Mouse (Mus musculus) limb, embryonic 15.5 days (tissue): ENCODE data around the gene Treh. TPM values are rescaled to one million over a fixed set of nuclear protein-coding genes. Genes with fewer than 3 reads are reported as not detected.
"Not testable (repeated sequence)": the region's sequence is repeated elsewhere in the genome, so short reads cannot be mapped to it uniquely, and the experiment has no call there.

ENCODE experiments used
- ATAC-seq: fragments of 200-750 bp; cut with Nextera tagmentation; 2 replicates; pipeline ENCODE4 v1.8.0; 2017; ENCODE audit warnings: low read depth, moderate TSS enrichment; ENCODE audit not compliant: insufficient number of reproducible peaks, low FRiP score, low TSS enrichment
- H3K27ac ChIP-seq: fragments of 300-500 bp; sonication (generic); 2 replicates; pipeline ENCODE4 v1.5.1; 2015; ENCODE audit warnings: moderate library complexity, mild to moderate bottlenecking, inconsistent platforms
- H3K27me3 ChIP-seq: fragments of 300-500 bp; sonication (generic); 2 replicates; pipeline ENCODE4 v1.6.1; 2015; ENCODE audit warnings: inconsistent platforms
- H3K36me3 ChIP-seq: fragments of 300-500 bp; sonication (generic); 2 replicates; pipeline ENCODE4 v1.6.1; 2015; ENCODE audit warnings: inconsistent platforms
- H3K4me1 ChIP-seq: fragments of 300-500 bp; sonication (generic); 2 replicates; pipeline ENCODE4 v1.6.1; 2015; ENCODE audit warnings: inconsistent platforms
- H3K4me2 ChIP-seq: fragments of 300-500 bp; sonication (generic); 2 replicates; pipeline ENCODE4 v1.6.1; 2015; ENCODE audit warnings: mild to moderate bottlenecking, inconsistent platforms
- H3K4me3 ChIP-seq: fragments of 300-500 bp; sonication (generic); 2 replicates; pipeline ENCODE4 v1.5.1; 2015; ENCODE audit warnings: mild to moderate bottlenecking, inconsistent platforms
- H3K9ac ChIP-seq: fragments of 300-500 bp; sonication (generic); 2 replicates; pipeline ENCODE4 v1.6.1; 2015; ENCODE audit warnings: inconsistent platforms
- H3K9me3 ChIP-seq: fragments of 300-500 bp; sonication (generic); 2 replicates; pipeline ENCODE4 v1.6.1; 2016; ENCODE audit warnings: inconsistent platforms
- WGBS: fragments of 180-500 bp; shearing (Covaris S2); methylation state at CpG from one replicate; pipeline ENCODE4 v1.1.7; 2015; 5-methylcytosine and 5-hydroxymethylcytosine counted together
- polyA plus RNA-seq: library from polyadenylated mRNA; unstranded; fragments of >200 nt; fragmentation: Nextera tagmentation; extraction: Ambion mirVana; gene quantifications from 2 replicates; pipeline ENCODE4 v1.2.1, GENCODE M21; 2015

Gene Treh
- not detected in 2 replicates for polyA plus RNA-seq

DNA sequence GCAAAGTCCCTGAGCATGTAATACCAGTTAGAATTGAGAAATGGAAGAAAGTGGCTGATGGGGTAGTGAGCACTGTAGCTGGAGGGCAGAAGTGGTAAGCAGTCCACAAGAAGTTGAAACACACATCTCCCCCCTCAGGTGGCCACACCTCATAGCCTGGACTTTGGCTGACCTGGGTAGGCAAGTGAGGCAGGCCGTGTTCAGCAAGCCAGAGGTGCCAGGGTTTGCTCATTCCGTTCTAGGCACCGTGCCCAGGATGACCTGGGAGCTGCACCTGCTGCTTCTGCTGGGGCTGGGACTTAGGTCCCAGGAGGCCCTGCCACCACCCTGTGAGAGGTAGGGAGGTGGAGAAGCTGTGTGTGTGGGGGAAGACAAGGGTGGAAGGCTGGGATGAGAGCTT is at the start of gene Treh:
TSS of gene Treh (plus strand) at position 229 of the 400 bp plus-strand sequence.
- ATAC-seq = no peak
- H3K27ac ChIP-seq = no peak within 1 kb of the TSS
- no peaks in the 10 kb centered on the region for H3K27me3 ChIP-seq
- no peaks in the 10 kb centered on the region for H3K36me3 ChIP-seq
- no peaks in the 10 kb centered on the region for H3K4me1 ChIP-seq
- no peak within 1 kb of the TSS for H3K9ac ChIP-seq
- 72% methylated on average over 3 of the region's 3 CpGs for WGBS
- no peaks in the 10 kb centered on the region for H3K9me3 ChIP-seq
- H3K4me3 ChIP-seq = no peak within 1 kb of the TSS
- no peak within 1 kb of the TSS for H3K4me2 ChIP-seq

DNA sequence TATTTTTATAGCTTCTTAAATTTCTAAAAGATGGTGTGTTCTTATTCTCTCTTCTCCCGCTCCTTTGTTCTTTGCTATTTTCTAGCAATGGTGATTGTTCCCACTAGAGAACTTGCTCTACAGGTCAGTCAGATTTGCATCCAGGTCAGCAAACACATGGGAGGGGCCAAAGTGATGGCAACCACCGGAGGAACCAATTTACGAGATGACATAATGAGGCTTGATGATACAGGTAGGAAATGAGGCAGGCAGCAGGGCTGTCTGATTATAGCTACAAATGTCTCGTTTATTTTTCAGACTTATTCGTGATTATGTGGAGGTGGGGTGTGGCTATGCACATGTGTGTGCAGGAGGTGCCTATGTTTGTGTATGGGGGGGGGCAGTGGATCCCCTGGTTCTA is 48.6 kb upstream of the Treh start:
- Histone ChIP-seq H3K4me3 (no peak overlapping the region), H3K9ac (no peak overlapping the region), H3K27me3 (no peaks in the 10 kb centered on the region), H3K27ac (no peak overlapping the region), H3K4me2 (no peak overlapping the region), H3K36me3 (peaks cover 69% of the 10 kb centered on the region), H3K4me1 (no peaks in the 10 kb centered on the region), H3K9me3 (no peaks in the 10 kb centered on the region)
- WGBS = 54% methylated on average over 5 of the region's 5 CpGs
- ATAC-seq = 0 out of 2 replicates have a peak, but pooled peaks have one; percentile 35

DNA sequence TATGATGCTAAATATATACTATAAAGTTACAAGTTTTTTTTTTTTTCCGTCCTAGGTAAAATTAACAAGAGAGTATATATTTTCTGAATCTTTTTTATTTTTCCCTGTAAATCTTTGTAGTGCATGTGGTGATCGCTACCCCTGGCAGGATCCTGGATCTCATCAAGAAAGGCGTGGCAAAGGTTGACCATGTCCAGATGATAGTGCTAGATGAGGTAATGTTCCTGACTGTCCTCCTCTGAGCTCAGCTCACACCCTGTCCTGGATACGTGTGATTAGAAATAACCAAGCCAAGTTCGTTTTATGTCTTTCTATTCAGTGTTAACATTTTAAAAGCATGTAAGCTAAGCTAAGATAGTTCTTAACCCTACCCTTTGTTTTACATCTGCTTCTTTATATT is 46.8 kb upstream of the Treh start:
- Histone ChIP-seq H3K4me1 (no peaks in the 10 kb centered on the region), H3K27ac (no peak overlapping the region), H3K4me3 (no peak overlapping the region), H3K9me3 (no peaks in the 10 kb centered on the region), H3K9ac (no peak overlapping the region), H3K36me3 (peaks cover 72% of the 10 kb centered on the region), H3K27me3 (no peaks in the 10 kb centered on the region), H3K4me2 (no peak overlapping the region)
- 72% methylated on average over 5 of the region's 5 CpGs for WGBS
- no peak for ATAC-seq

DNA sequence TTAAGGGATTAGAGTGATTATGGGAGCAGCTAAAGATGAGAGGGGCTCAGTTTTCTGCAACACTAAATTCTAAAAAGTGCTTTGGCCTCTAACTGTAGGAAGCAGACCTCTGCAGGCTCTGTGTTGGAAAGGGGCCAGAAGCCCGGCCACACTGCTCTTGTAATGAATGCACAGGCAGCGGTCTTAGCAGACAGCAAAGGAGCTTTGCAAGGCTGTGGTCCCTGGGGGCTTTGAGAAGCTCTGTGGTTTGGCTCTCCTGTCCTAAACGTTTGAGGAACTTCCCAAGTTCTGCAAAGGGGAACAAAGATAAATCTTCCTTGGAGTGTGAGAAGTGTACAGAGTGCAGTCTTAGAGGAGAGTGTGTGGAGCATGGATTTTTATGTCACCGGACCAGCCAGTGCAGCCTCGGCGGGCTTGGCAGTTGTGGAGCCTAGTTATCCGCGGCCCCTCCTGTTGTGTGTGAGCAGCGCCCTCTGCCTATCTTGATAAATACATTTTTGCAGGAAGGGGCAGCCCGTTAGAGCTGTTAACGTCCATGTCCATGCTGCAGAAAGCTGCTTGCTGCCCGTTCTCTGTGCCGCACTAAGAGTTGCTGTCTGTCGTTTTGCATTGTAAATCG is 35.4 kb upstream of the Treh start:
- H3K4me2 ChIP-seq = no peak overlapping the region
- no peak overlapping the region for H3K4me3 ChIP-seq
- ATAC-seq = peak; percentile 62; the same call in 1 of the 2 replicates
- H3K36me3 ChIP-seq = peaks cover 64% of the 10 kb centered on the region
- 68% methylated on average over 15 of the region's 15 CpGs for WGBS
- H3K9ac ChIP-seq = no peak overlapping the region
- no peaks in the 10 kb centered on the region for H3K27me3 ChIP-seq
- H3K9me3 ChIP-seq = no peaks in the 10 kb centered on the region
- peak overlapping the region; percentile 9; the same call in 1 of the 2 replicates for H3K27ac ChIP-seq
- H3K4me1 ChIP-seq = peaks cover 13% of the 10 kb centered on the region; the same call in 1 of the 2 replicates

DNA sequence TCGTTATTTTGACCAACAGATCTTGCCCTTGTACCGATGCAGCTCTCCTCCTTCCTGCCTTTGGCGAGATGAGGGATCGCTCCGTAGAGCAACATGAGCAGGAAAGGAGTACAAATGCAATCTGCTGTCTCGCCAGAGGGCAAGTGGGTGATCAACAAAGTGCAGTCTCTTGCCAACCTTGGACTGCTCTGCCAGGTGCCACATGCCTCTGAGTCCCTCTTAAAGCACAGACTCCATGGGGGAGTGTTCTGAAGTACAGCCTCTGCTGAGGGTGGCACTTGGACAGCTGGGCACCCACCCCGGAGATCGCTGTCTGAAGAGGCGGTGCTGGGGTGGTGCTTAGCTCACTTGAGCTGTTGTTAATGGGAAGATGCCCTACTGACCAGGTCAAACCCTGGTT is 34.3 kb upstream of the Treh start:
- 80% methylated on average over 9 of the region's 9 CpGs for WGBS
- H3K36me3 ChIP-seq = peaks cover 53% of the 10 kb centered on the region

DNA sequence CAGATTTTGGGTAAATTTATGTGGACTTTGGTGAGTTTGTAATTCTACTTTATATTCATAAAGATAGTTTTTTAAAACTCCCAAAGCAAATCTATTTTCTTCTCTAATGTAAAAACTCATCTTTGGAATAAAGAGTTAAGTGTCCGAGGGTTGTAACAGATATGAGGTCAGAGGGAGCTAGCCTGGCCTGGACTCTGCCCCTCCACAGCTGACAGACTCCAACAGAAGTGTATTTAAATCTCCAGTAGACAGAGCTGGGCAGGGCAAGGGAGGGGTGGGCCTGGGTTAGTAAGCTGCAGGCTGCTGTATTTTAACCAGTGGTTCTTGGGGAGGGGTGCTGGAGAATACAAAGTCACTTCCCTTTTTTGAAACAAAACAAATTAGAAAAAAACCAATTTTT is 33.0 kb upstream of the Treh start:
- not testable (repeated sequence) for H3K27me3 ChIP-seq, H3K4me3 ChIP-seq, H3K4me2 ChIP-seq, H3K27ac ChIP-seq, H3K9me3 ChIP-seq, ATAC-seq, H3K9ac ChIP-seq
- 51% methylated on average over 1 of the region's 1 CpGs for WGBS
- Histone ChIP-seq H3K4me1 (peaks cover 13% of the 10 kb centered on the region; the same call in 1 of the 2 replicates), H3K36me3 (peaks cover 41% of the 10 kb centered on the region)

More for the DNA sequence above, 34.3 kb upstream of the Treh start:
- H3K4me3 ChIP-seq, H3K4me2 ChIP-seq, H3K27me3 ChIP-seq, H3K9ac ChIP-seq, H3K9me3 ChIP-seq, ATAC-seq, H3K27ac ChIP-seq: not testable (repeated sequence)
- peaks cover 13% of the 10 kb centered on the region; the same call in 1 of the 2 replicates for H3K4me1 ChIP-seq

DNA sequence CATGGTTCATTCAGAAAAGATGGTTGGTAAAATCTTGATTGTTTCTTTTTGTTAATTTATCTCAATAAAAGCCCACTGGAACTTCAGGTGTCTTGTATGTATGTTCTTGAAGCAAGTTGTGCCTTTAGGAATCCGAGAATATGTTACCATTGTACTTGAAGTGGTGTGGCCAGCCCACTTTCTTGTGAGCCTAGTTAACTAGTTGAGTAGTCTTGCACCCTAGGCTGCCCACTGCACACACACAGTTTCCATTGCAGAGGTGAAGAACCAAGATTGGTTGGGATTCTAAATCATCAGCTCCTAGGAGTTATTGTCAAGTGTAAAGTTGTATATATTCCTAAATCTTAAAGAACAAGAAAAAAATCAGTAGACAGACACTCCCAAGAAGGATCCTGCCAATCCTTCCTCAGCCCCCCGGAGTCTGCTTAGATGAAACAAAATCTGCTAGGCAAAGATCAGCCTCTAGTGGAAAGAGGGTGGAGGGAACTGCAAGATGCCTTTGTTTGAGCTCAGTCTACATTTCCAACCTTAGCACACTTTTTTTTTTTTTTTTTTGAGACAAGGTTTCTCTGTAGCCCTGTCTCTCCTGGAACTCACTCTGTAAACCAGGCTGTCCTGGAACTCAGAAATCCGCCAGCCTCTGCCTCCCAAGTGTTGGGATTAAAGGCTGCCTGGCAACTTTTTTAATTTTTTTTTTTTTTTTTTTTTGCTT is 32.2 kb upstream of the Treh start:
- ATAC-seq = no peak

DNA sequence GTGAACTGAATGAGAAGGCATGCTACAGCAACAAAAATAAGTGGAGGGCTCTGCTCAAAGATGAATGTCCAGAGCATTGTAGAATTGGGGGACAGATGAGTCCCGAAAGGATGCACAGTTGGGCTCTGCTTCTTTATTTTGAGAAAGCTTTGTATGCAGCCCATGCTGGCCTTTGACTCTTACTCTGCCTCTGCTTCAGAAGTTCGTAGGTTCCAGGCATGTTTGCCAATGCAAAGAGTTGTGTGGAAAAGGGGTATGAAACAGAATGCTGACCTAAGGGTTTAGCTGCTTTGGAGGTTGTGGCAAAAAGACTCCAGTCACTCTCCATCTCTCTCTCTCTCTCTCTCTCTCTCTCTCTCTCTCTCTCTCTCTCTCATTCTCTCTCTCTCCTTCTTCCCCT is 31.4 kb upstream of the Treh start:
- Histone ChIP-seq H3K4me3 (no peak overlapping the region), H3K9me3 (no peaks in the 10 kb centered on the region), H3K27me3 (no peaks in the 10 kb centered on the region), H3K4me1 (peaks cover 13% of the 10 kb centered on the region; the same call in 1 of the 2 replicates), H3K27ac (no peak overlapping the region), H3K9ac (no peak overlapping the region), H3K36me3 (peaks cover 25% of the 10 kb centered on the region), H3K4me2 (no peak overlapping the region)
- 80% methylated on average over 2 of the region's 2 CpGs for WGBS
- ATAC-seq = no peak

More for the DNA sequence above, 32.2 kb upstream of the Treh start:
- no peak overlapping the region for H3K4me3 ChIP-seq
- WGBS = 87% methylated on average over 3 of the region's 3 CpGs
- no peaks in the 10 kb centered on the region for H3K27me3 ChIP-seq
- H3K36me3 ChIP-seq = peaks cover 33% of the 10 kb centered on the region
- no peak overlapping the region for H3K27ac ChIP-seq
- H3K4me1 ChIP-seq = peaks cover 13% of the 10 kb centered on the region; the same call in 1 of the 2 replicates
- no peaks in the 10 kb centered on the region for H3K9me3 ChIP-seq
- no peak overlapping the region for H3K9ac ChIP-seq
- H3K4me2 ChIP-seq = no peak overlapping the region

DNA sequence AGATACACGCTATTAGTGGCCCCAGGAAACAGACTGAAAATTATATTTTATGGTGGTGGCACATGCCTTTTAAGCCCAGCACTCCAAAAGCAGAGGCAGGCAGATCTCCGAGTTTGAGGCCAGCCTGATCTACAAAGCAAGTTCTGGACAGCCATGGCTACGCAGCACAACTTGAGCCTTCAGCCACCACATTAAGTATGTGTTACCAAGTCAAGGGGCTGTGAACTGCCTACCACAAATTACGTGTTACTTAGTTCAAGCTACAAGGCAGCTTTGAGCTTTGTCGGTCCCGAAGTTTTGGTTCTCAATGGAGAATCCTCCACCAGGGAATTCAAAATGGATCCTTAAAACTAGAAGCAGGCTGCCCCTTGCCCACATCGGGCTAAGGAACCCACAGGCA is 29.9 kb upstream of the Treh start:
- peaks cover 13% of the 10 kb centered on the region for H3K36me3 ChIP-seq
- no peak for ATAC-seq
- H3K4me3 ChIP-seq = no peak overlapping the region
- no peak overlapping the region for H3K9ac ChIP-seq
- H3K27ac ChIP-seq = no peak overlapping the region
- H3K9me3 ChIP-seq = no peaks in the 10 kb centered on the region
- H3K4me1 ChIP-seq = peaks cover 6% of the 10 kb centered on the region; the same call in 1 of the 2 replicates
- no peak overlapping the region for H3K4me2 ChIP-seq
- 92% methylated on average over 7 of the region's 7 CpGs for WGBS
- no peaks in the 10 kb centered on the region for H3K27me3 ChIP-seq

DNA sequence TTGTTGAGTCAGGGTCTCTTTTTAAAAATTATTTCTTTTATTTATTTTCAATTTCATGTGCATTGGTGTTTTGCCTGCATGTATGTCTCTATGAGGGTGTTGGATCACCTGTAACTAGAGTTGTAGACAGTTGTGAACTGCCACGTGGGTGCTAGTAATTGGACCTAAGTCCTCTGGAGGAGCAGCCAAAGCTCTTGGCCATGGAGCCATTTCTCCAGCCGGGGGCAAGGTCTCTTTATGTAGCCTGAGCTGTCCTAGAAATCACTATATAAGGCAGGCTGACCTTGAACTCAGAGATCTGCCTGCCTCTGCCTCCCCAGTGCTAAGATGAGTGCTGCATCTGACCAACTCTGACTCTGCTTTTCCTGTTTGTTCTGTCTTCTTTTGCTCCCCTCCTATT is 28.8 kb upstream of the Treh start:
- H3K4me1 ChIP-seq = no peaks in the 10 kb centered on the region
- H3K4me3 ChIP-seq = no peak overlapping the region
- 83% methylated on average over 2 of the region's 2 CpGs for WGBS
- no peaks in the 10 kb centered on the region for H3K27me3 ChIP-seq
- no peak overlapping the region for H3K27ac ChIP-seq
- H3K4me2 ChIP-seq = no peak overlapping the region
- no peak overlapping the region for H3K9ac ChIP-seq
- ATAC-seq = no peak
- no peaks in the 10 kb centered on the region for H3K9me3 ChIP-seq
- 0 out of 2 replicates have a peak, but pooled peaks cover 5% of the 10 kb centered on the region for H3K36me3 ChIP-seq

DNA sequence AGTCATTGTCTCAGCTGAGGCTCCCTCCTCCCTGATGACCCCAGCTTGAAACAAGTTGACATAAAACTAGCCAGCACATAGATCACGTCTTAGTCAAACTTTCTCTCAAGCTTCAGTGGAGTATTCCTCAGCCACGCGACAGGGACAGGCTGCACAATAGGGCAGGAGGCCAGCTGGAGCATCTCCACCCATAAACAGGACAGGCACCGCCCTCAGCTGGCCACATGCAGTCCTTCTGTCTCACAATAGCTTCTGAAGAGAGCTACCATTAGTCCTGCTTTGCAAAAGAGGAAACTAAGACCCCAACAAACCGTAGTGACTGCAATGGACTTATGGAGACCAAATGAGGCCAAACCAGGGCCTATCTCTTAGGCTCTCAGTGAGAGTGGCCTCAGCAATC is 27.6 kb upstream of the Treh start:
- Histone ChIP-seq H3K4me3 (no peak overlapping the region), H3K27ac (no peak overlapping the region), H3K27me3 (no peaks in the 10 kb centered on the region), H3K4me1 (no peaks in the 10 kb centered on the region), H3K9me3 (no peaks in the 10 kb centered on the region), H3K9ac (no peak overlapping the region), H3K36me3 (0 out of 2 replicates have a peak, but pooled peaks cover 5% of the 10 kb centered on the region), H3K4me2 (no peak overlapping the region)
- no peak for ATAC-seq
- WGBS = 72% methylated on average over 5 of the region's 5 CpGs

DNA sequence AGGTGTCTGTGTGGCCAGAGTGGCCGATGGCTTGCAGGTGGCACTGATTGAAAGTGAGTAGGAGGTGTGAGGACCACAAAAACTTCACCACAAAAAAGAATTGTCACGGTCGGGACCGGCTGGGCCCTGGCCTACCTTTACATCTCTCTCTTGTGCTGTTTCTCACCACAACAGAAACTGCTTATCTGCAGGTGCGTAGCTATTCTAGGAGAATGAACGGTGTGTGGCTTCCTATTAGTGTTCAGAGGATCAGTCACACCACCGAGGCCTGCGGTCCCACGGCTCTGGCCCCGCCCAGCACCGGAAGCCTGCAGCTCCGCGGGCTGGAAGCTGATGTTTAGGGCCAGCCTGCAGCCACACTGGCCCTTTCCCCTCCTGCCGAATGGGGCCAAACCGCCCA is 27.1 kb upstream of the Treh start:
- no peaks in the 10 kb centered on the region for H3K9me3 ChIP-seq
- WGBS = 61% methylated on average over 15 of the region's 15 CpGs
- H3K36me3 ChIP-seq = 0 out of 2 replicates have a peak, but pooled peaks cover 2% of the 10 kb centered on the region
- ATAC-seq = no peak
- H3K4me1 ChIP-seq = no peaks in the 10 kb centered on the region
- no peak overlapping the region for H3K4me3 ChIP-seq
- no peak overlapping the region for H3K4me2 ChIP-seq
- H3K9ac ChIP-seq = no peak overlapping the region
- no peaks in the 10 kb centered on the region for H3K27me3 ChIP-seq
- no peak overlapping the region for H3K27ac ChIP-seq
